Mouse (Mus musculus): ENCODE data around the gene Hsbp1. TPM values are rescaled to one million over a fixed set of nuclear protein-coding genes. Genes with fewer than 3 reads are reported as not detected.

The Hsbp1 gene
- polyA plus RNA-seq, 1 experiment = 130 TPM

DNA sequence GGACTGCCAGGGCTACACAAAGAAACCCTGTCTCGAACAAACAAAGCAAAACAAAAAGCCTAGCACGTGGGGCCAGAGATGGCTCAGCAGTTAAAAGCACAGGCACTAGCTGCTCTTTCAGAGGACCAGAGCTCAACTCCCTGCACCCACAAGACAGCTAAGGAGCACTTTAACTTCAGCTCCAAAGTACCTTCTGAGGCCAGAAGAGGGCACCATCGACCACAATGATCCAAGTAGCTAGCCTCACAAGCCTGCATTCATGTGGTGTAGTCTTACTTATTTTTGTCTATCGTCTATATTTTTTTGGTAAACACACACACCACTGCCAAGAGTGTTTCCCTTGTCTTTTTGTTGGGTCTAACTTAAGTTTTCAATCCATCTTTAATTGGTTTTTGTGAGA, 36.3 kb downstream of the Hsbp1 start:
- WGBS = 31% methylated on average over 4 of the region's 4 CpGs
- Histone ChIP-seq H3K4me3 (replicated peaks; ENCODE audit: extremely low read depth, low read depth, low read length) (no peak overlapping the region), H3K4me1 (ENCODE audit: control insufficient read depth, insufficient read depth, low read length) (no peaks in the 10 kb centered on the region)
- TF ChIP-seq POLR2A (IDR thresholded peaks at IDR 0.05; ENCODE audit: borderline replicate concordance, extremely low read depth, low read depth, low read length) = no peak
- peak; percentile 58 for TF ChIP-seq CTCF (IDR thresholded peaks at IDR 0.05; ENCODE audit: insufficient read depth, low read length)
- no peak for DNase-seq

DNA sequence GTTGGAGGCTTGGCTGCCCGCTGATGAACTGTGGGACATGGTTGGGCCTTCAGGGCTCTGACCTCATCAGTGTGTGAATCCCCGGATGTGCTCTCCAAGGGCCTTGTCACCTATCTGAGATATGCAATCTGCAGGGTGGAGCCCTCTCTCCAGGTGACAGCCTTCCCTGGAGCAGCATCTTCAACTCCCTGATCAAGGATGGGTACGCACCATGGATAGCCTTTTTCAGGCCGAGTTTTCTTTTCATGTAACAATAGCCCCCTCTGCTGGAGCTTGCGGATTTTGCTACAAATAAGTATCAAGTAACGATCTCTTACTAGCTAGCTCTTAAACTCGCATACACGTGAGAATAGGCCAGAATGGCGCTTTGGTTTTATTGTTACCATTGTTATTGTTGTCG, 40.2 kb downstream of the Hsbp1 start:
- Histone ChIP-seq H3K4me1 (ENCODE audit: control insufficient read depth, insufficient read depth, low read length) (no peaks in the 10 kb centered on the region), H3K4me3 (replicated peaks; ENCODE audit: extremely low read depth, low read depth, low read length) (no peak overlapping the region)
- DNase-seq = peak; percentile 56
- TF ChIP-seq CTCF (IDR thresholded peaks at IDR 0.05; ENCODE audit: insufficient read depth, low read length) (no peak), POLR2A (IDR thresholded peaks at IDR 0.05; ENCODE audit: borderline replicate concordance, extremely low read depth, low read depth, low read length) (no peak)
- 17% methylated on average over 10 of the region's 10 CpGs for WGBS

DNA sequence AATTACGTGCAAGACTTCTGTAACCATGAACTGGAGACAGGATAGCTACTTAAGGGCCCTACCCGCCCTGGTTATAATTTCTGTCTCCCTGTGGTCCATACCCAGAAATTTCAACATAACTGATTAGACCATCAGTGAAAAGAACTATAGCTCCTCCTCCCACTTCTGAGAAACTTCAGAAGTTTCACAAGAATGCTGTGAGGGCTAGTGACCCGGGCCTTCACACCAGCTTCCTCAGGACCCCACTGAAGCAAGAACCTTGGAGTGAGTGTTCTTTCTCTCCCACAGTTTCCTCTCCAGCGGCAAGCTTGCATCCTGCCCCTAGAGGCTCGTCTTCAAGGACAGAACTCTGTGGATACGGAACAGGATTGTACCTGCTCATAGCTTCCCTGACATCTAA, 41.6 kb downstream of the Hsbp1 start:
- TF ChIP-seq CTCF (IDR thresholded peaks at IDR 0.05; ENCODE audit: insufficient read depth, low read length) (no peak), POLR2A (IDR thresholded peaks at IDR 0.05; ENCODE audit: borderline replicate concordance, extremely low read depth, low read depth, low read length) (no peak)
- Histone ChIP-seq H3K4me1 (ENCODE audit: control insufficient read depth, insufficient read depth, low read length) (no peaks in the 10 kb centered on the region), H3K4me3 (replicated peaks; ENCODE audit: extremely low read depth, low read depth, low read length) (no peak overlapping the region)
- no peak for DNase-seq
- 60% methylated on average over 6 of the region's 6 CpGs for WGBS

DNA sequence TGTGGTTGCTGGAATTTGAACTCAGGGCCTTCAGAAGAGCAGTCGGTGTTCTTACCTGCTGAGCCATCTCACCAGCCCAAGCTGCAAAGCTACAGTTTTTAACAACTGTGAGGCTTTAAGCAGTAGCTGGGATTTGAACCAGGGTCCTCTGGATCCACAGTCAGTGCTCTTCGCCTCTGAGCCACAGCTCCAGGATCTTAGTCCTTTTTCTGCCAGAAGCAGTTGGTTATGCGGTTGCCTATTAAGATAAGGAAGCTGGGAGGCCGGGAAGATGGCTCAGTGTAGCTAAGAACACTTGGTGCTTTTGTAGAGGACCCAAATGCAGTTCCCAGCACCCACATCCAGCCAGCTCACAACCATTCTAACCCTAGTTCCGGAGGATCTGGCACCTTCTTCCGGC, 42.7 kb downstream of the Hsbp1 start:
- WGBS = 73% methylated on average over 6 of the region's 6 CpGs
- TF ChIP-seq POLR2A (IDR thresholded peaks at IDR 0.05; ENCODE audit: borderline replicate concordance, extremely low read depth, low read depth, low read length) (no peak), CTCF (IDR thresholded peaks at IDR 0.05; ENCODE audit: insufficient read depth, low read length) (no peak)
- H3K4me1 ChIP-seq (ENCODE audit: control insufficient read depth, insufficient read depth, low read length) = no peaks in the 10 kb centered on the region
- DNase-seq = no peak
- H3K4me3 ChIP-seq (replicated peaks; ENCODE audit: extremely low read depth, low read depth, low read length) = no peak overlapping the region

DNA sequence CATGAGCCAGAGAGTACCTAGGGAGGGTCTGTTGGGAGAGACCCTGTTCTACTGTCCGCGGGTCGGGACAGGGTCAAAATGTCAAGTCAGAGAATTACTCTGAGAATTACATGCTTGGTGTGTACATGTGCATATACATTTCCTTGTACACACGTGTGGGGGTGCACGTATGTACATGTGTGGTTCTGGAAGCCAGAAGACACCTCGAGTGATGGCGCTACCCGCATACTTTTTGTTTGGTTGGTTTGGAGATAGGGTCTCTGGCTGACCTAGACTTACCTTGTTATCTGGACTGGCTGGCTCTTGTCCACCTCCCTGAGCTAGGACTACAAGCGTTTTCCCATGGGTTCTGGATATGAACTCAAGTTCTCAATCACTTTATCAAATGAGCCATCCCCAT, 49.8 kb downstream of the Hsbp1 start:
- no peak for TF ChIP-seq POLR2A (IDR thresholded peaks at IDR 0.05; ENCODE audit: borderline replicate concordance, extremely low read depth, low read depth, low read length)
- TF ChIP-seq CTCF (IDR thresholded peaks at IDR 0.05; ENCODE audit: insufficient read depth, low read length) = no peak
- Histone ChIP-seq H3K4me3 (replicated peaks; ENCODE audit: extremely low read depth, low read depth, low read length) (peak overlapping the region; percentile 82), H3K4me1 (ENCODE audit: control insufficient read depth, insufficient read depth, low read length) (peaks cover 8% of the 10 kb centered on the region)
- no peak for DNase-seq
- 76% methylated on average over 9 of the region's 9 CpGs for WGBS

DNA sequence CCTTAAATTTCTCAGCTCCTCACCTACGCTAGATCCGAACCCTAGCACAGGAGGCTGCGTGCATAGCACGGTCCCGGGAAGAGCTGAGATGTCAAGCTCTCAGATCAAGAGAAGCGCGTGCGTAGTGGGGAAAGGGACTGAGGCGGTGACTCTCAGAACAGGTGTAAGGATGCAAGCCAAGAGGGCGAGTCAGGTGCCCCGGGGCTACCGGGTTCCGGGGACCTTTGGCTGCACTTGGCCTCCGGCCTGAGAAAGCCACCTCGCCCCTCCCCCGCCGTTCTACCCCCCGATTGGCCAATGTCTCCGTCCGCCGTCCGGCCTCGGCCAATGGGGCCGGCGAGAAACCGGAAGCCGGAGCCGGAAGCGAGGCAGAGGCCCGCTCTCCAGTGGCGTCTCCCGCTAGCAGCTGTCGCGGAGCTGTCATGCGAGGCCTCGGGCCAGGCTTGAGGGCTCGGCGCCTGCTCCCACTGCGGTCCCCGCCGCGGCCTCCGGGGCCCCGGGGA, 50.3 kb downstream of the Hsbp1 start, which contains the start of gene Mlycd:
Mlycd (plus strand) TSS at position 355 of the 503 bp plus-strand sequence.
- H3K4me3 ChIP-seq (replicated peaks; ENCODE audit: extremely low read depth, low read depth, low read length) = peak within 1 kb of the TSS; percentile 82
- peaks cover 8% of the 10 kb centered on the region for H3K4me1 ChIP-seq (ENCODE audit: control insufficient read depth, insufficient read depth, low read length)
- WGBS = under 1% methylated on average over 44 of the region's 44 CpGs
- DNase-seq = peak; percentile 91
- TF ChIP-seq CTCF (IDR thresholded peaks at IDR 0.05; ENCODE audit: insufficient read depth, low read length) (no peak), POLR2A (IDR thresholded peaks at IDR 0.05; ENCODE audit: borderline replicate concordance, extremely low read depth, low read depth, low read length) (peak; percentile 84)

DNA sequence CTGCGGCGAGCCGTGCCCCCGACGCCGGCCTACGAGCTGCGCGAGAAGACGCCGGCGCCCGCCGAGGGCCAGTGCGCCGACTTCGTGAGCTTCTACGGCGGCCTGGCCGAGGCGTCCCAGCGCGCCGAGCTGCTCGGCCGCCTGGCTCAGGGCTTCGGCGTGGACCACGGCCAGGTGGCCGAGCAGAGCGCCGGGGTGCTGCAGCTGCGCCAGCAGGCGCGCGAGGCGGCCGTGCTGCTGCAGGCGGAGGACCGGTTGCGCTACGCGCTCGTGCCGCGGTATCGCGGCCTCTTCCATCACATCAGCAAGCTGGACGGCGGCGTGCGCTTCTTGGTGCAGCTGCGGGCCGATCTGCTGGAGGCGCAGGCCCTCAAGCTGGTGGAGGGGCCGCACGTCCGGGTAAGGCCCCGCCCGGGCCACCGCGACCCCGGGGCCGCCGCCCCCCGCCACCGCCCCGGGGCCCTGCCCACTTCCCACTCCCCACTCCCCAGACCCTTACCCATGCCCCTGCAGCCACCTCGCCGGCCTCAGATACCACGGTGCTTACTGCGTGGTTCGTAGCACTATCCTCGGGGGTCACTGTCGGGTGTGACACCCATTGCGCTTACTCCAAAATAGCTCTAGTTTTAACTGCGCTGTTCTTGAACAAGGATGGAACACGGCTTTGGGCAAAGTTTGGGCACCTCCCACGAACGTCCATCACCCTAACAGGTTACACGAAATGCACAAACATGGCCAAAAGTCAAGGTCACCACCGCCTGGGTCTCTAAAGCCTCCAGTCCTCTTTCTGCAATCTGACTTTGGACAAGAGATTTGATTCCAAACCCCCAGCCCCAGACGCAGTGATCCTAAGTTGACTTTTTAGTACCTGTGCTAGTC, 51.0 kb downstream of the Hsbp1 start:
- Histone ChIP-seq H3K4me3 (replicated peaks; ENCODE audit: extremely low read depth, low read depth, low read length) (peak overlapping the region; percentile 71), H3K4me1 (ENCODE audit: control insufficient read depth, insufficient read depth, low read length) (peaks cover 8% of the 10 kb centered on the region)
- DNase-seq = no peak
- TF ChIP-seq CTCF (IDR thresholded peaks at IDR 0.05; ENCODE audit: insufficient read depth, low read length) (no peak), POLR2A (IDR thresholded peaks at IDR 0.05; ENCODE audit: borderline replicate concordance, extremely low read depth, low read depth, low read length) (no peak)
- 6% methylated on average over 81 of the region's 83 CpGs for WGBS

Other genes with a start within 250 kb of the Hsbp1 start
- 26.9 and 32.0 TPM in 2 replicates for gene Mlycd, start 50.4 kb downstream of the Hsbp1 start, polyA plus RNA-seq (2012; rRNA removed)
- gene Osgin1, start 89.6 kb downstream of the Hsbp1 start, polyA plus RNA-seq (2012; rRNA removed) = 48.8 and 57.9 TPM in 2 replicates
- 0.63 and 1.0 TPM in 2 replicates for gene Necab2, start 102.2 kb downstream of the Hsbp1 start, polyA plus RNA-seq (2012; rRNA removed)
- gene Slc38a8, start 157.2 kb downstream of the Hsbp1 start, polyA plus RNA-seq (2012; rRNA removed) = 0.14 TPM in 1 of 2 replicates, not detected in the other
- gene Mbtps1, start 214.2 kb downstream of the Hsbp1 start, polyA plus RNA-seq (2012; rRNA removed) = 76.6 and 87.4 TPM in 2 replicates
- gene Hsdl1, start 230.7 kb downstream of the Hsbp1 start, polyA plus RNA-seq (2012; rRNA removed) = 24.1 and 27.7 TPM in 2 replicates
- gene Dnaaf1, start 230.7 kb downstream of the Hsbp1 start, polyA plus RNA-seq (2012; rRNA removed) = 5.0 and 5.3 TPM in 2 replicates